Mouse (Mus musculus): ENCODE results near the gene Errfi1.

Errfi1 gene

DNA sequence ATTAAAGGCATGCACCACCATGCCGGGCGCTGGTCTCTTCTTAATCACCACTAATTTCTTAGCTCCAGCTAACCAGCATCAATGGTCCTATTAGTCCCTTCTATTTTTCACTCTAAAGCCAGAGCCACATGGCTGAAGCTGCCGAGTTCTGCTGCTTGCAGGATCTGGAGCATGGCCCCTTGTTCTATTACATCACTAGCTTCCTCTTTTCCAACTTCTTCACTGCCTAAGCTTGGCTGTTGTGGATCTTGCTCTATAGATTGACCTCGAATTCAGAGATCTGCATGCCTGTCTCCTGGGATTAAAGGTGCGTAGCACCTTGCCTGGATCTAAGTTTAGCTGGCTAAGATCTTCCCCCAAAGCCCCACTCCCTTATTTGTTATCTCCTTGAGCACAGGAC lies 28.9 kb downstream of the Errfi1 start:
- DNase-seq (ENCODE audit: low spot score): no peak

DNA sequence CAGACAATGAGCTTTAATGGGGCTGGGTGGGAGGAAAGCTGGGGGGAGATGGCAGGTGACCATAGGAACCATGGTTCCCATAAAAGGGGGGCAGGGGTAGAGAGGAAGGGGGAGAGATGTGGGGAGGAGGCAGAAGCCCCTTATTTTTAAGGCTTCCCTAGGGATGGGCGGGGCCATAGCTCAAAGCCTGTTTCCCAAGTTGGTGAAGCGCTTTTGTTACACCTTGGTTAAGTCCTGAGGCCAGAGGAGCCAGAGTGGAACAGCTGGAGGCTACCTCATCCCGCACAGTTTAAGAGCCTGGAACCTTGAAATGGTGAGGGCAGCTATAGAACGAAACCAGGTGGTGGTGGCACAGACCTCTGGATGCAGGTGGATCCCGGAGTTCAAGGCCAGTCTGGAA lies 34.2 kb downstream of the Errfi1 start:
- no peak for DNase-seq (ENCODE audit: low spot score)

DNA sequence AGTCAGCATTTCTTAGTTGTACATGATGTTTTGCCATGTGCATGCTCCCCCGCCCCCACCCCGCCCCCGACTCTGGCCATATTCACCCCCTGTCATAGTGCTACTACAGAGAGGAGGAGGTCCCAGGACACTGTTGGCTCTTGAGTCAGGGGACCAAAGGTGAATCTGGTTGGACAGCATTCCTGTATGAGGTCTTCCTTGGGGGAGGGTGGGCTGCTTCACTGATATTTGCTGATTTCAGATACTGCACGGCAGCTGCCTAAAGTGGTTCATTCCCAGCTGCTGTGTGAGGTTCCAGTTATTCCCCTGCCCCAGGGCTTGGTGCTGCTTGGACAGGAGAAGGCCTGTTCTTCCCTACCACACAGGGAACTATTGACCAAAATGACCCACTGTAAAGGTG lies 34.8 kb downstream of the Errfi1 start:
- no peak for DNase-seq (ENCODE audit: low spot score)

DNA sequence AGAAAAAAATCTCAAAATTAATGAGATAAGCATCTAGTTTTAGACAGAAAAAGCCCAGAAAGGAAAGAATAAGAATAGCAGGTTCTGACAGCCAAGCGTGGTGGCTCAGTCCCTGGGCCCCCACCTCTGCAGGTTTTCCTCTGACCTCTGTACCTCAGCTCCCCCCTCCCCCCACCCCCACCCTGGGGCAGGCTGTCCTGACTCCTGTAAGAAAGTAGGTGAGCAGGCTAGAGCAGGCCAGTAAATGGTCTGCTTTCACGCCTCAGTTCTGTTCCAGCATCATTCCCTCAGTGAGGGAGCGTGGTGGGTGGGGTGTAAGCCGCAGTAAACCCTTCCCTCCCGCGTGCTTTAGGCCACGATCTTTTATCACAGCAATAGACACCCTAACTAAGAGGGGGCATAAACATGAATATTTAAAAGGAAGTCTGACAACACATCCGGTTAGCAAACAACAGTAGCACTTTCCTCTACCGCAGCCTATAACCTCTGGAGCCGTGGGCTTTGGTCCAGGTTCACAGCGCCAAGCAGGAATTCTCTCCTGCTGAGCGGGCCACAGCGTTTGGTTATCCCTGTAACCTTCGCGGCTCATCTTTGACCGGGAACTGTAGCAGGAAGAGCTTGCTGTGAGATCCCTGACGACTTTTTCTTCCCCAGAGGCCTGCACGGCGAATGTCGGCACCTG lies 35.7 kb downstream of the Errfi1 start:
- DNase-seq (ENCODE audit: low spot score): no peak

DNA sequence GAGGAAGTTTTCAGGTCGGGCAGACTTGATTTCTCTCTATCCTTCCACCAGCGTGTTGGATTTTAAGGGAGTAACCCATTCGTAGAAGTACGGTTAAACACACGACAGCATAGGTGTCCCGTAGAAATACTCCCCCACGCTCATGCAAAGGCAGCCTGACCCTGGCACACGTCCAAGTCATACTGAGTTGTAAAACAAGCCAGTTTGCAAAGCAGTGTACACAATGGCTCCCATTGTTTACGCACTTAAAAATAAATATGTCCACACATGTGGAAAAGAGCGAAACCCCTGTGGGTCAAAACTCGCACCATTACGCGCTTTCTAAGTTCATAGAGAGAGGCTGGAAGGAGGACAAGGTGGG lies 36.2 kb downstream of the Errfi1 start:
- DNase-seq (ENCODE audit: low spot score): no peak

DNA sequence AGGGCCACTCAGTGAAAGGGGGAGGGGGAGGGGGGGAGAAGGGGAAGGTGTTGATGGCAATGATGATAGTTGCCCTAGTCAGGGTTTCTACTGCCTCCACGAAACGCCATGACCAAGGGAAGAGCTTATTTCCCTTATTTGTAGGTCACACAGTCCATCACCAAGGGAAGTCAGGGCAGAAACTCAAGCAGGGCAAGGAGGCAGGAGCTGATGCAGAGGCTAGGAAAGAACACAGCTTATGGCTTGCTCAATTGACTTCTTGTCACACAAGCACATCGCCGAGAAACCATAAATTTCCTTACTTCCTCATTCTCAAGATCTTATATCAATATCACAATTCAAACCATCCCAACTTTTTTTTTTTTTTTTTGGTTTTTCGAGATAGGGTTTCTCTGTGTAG lies 37.6 kb downstream of the Errfi1 start:
- no peak for DNase-seq (ENCODE audit: low spot score)

DNA sequence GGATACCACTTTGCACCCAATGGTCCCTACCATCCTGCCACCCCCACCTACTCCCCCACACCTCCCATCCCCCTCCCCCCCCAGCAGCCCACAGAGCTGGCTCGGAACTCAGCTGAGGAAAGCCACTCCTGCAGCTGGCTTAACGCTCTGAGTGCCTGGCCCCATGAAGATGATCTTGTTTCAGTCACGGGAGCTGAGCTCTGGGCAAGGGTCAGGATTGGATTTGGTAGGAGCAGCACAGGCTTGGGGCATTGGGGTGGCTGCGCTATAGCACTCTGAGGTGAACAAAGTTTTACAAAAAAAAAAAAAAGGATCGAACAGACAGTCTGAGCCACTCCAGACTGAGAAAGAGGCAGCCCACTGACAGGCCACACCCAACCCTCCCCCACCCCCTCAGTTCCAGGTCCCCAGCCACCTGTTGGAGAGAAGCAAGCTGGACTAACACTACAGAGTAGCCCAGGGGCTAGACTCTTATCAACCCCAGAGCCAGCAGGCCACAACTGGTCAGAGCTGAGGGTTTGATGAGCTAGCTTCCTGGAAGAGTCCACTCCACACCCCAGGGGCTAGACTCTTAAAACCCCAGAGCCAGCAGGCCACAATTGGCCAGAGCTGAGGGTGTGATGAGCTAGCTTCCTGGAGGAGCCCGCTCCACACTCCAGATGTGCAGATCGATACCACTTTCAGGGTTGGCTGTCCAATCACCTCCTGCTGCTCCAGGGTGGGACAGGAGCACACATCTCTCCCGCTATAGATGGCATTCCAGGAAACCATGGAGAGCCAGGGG lies 41.2 kb downstream of the Errfi1 start:
- no peak for DNase-seq (ENCODE audit: low spot score)

DNA sequence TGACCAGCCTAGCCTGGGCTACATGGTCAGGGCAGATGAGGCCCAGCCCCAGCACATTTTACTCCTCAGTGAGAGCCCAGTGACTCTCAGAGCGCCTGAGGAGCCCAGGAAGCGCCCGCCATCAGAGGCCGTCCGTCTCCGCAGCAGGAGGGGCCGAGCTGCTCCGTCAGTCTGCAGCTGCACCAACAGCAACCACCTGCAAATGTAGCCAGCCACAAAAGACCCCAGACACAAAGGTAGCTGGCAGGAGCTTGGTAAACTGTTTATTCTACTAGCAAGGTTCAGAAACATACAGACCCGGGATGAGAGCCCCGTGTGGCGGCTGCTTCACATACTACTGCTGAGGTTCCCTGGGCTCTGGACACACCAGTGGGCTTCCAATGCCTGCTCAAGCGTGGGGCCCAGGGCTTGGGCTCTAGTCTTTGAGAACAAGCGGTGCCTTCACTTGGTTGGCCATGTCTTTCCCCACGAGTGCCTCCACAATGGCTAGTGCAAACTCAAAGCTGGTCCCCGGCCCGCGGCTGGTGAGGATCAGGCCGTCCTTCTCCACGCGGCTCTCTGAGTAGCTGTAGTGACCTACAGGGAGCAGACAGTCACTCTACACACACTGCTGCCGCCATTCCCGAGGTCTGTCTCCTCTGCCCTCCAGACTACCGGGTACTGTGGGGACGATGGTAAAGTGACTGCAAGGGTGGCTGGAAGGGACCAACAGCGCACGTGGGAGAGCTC lies 43.3 kb downstream of the Errfi1 start:
- no peak for DNase-seq (ENCODE audit: low spot score)

DNA sequence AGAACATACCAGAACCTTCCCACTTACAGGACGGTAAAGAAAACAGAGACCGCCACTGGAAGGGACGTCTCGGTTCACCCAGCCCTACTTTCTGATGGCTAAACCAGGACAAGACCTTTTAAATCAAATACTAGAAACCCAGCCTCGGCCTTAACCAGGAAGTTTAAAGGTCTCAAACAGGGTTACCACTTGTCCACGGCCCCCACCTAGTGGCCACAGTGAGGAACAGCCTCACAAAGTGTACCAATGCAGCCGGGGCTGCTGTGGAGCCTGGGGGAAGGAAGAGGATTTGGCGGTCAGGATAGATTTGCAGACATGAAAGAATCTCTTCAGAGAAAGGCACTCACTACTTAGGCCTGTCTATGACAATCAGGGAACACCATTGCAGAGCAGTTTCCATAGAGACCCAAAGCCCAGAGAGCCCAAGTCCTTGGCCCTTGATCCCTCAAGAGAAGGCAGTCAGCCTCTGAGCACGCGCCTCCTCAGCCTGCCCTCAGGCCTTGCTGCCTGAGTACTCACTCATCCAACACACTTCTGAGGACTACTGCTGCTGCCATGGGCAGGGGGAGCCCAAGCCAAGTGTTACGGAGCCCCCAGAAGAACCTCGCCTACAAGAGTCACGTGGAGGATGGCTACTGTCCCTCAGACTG lies 45.1 kb downstream of the Errfi1 start:
- peak; percentile 86 for DNase-seq (ENCODE audit: low spot score)

DNA sequence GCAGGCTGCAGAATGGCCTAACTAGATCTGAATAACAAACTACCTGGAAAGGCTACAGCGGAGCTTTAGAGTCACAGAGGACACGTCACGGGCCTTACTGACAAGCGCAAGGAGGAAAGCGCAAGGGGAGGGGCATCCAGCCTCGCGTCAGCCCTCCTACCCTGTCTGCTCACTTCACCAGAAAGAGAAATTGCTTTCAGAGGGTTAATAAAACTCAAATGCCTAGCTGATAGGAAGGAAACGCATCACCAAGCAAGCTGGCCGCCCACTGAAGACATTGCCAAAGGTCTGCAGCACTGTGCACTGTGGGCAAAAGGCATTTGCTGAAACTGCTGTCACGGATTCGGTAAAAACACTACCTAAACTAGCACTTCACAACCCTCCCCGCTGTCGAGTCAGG lies 46.8 kb downstream of the Errfi1 start:
- no peak for DNase-seq (ENCODE audit: low spot score)

DNA sequence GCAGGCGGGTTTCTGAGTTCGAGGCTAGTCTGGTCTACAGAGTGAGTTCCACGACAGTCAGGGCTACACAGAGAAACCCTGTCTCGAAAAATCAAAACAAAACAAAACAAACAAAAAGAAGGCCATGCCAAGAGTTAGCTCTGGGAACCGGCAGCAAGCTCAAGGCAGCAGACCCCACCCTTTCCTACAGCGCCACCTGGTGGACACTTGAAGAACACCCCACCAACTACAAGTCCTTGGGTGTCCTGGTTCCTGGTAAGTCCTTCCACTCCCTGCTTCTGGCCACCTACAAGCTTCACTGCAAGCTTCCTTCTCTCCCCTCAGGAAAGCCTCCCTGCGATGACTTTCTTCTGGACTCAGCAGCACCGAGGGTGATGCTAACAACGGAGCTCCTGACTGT lies 47.9 kb downstream of the Errfi1 start:
- DNase-seq (ENCODE audit: low spot score): peak; percentile 82

DNA sequence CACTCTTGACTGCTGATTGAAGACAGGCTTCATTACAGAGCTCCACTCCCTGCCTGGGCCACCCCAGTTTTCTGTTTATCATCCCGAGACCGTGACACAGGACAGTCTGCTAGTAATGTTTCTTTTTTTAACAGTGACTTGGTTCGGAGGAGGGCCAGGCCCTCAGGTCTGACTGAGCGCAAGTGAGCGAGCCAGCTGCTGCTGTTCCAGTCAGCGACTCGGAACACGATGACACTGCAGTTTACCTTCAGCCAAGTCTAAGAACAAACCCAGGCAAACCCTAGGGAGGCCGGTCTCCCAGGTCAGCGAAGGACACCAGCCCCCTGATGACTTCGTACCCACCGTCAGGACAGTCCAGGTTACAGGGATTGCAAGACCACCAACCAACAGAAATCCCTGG lies 48.3 kb downstream of the Errfi1 start:
- no peak for DNase-seq (ENCODE audit: low spot score)

DNA sequence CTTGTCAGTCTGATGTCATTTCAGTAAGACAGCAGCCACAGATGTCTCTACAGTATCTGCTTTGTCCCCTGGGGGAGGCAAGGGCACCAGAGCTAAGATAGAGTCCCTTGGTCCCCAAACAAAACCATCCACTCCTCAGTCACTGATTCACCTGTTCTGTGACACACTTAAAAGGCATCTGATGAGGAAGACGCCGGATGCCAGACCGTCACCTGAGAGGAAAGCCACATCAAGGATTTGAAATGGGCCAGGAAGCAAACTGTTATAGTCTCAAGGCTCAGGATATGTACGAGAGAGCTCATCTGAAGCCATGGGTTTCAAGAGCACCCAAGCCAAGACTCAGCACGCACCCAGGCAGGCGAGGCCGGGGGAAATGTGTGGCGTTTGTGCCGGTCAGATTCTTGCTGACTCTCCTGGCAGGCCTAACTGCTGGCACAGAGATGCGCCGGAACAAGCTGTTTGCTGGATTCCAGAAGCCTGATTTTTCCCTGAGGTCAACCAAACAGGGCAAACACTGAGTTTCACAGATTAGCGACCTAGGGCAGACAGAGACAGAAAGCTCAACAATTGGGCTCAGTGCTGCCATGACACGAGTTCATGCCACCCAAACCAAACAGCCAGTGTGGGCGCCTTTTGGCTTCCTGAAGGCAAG lies 49.5 kb downstream of the Errfi1 start:
- DNase-seq (ENCODE audit: low spot score): no peak

DNA sequence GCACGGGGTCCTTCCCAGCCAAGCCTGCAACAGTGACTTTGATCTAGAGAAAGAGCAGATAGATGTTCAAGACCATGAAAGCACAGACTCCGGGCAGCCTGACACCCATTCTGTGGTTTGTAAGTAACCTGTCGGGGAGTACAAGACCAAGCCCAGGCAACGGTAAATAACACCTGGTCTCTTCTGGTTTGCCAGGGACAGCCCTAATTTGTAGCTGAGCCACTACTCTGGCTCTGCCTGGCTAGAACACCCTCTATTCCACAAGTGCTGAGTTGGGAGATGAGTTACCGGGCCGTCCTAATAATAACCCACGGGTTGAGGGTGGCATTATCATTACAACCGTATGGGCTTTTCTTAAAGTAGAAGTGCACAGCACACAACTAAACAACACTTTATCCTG lies 53.4 kb downstream of the Errfi1 start:
- no peak for DNase-seq (ENCODE audit: low spot score)

DNA sequence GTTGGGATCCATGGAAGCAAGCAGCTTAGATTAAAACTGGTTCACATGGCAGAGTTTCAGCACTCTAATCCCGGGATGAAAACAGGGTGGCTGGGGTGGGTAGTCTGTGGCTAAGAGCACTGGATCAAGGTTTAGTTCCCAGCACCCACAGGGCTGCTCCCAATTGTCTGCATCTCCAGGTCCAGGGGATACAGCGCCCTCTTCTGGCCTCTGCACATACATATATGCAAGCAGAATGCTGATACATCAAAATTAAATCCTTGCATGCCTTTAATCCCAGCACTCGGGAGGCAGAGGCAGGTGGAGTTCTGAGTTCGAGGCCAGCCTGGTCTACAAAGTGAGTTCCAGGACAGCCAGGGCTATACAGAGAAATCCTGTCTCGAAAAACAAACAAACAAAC lies 54.8 kb downstream of the Errfi1 start:
- peak; percentile 37 for DNase-seq (ENCODE audit: low spot score)

DNA sequence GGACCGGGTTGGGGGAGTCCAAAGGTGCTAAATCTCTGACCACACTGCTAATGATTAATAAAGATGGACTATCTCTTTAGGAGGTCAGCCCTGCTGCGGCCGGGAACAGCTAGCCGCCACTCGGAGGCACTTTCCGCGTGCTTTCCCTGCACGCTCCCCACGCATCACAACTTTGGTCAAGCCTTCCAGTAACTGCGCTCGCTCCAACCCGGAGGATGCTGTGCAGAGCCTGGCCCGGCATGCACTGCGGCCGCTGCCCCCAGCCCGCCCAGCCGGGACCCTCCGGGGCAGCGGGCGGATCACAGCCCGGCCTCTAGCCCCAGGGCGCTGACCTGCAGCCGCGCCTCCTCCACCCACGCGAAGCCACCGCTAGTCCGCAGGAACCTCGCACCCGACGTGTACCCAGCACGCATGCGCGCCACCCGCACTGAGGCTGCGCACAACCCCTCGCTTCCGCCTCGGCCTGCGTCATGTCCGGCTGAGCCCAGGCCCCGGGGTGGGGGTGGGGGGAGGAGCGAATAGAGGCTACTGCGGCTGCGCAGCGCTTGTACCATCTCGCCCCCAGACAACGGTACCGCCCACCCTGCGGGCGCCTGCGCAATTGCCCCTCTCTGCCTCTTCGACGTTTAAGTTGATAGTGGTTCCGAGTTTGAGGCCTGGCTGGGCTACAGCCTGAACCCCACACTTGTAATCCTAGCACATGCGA lies 55.9 kb downstream of the Errfi1 start:
- peak; percentile 100 for DNase-seq (ENCODE audit: low spot score)

DNA sequence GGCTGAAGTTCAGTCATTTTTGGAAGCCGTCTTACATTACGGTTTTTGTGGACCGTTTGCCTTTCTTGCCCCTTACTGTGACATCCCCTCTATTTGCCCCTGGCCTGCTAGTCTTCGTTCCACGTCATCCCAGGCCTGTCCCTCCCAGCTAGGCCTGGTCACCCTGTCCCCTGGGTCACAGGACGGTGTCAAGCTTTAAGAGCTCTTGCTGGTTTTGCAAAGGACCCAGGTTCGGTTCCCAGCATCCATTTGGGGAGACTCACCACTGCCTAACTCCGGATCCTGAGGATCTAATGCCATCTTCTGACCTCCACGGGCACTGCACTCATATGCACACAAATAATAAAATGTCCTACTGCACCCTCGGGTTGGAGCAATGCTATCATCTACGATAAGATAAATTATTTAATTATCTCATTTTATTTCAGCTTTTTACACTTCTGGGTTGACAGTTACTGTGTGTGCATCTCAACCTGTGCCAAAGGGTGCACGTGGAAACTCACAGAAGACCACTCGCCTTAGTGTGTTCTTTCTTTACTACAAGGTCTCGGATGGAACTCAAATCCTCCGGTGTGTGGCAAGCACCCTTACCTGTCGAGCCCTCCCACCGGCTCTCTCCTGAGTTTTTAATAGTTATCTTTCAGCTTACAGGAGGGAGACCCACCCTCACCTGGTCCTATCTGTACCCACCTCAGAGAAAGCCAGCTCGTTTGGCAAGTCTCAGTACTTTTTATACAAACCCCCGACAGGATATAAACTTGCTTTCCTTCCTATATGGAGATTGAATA lies 56.6 kb downstream of the Errfi1 start:
- DNase-seq (ENCODE audit: low spot score): no peak

DNA sequence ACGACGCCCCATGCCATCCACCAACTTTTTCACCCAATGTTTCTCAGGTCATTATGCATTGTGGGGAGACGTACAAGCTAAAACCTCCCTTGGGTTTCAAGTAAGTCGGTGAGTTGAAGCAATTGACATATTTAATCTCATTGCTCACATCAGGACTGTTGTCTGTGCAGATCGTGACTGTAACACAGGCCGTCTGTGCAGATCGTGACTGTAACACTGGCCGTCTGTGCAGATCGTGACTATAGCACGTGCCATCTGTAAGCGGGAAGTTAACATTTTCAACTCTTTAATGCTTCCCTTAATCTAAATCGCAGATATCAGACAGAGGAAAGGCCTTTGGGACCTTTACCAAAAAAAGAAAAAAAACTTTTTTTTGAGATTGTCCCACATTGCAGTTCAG lies 60.0 kb downstream of the Errfi1 start:
- no peak for DNase-seq (ENCODE audit: low spot score)

DNA sequence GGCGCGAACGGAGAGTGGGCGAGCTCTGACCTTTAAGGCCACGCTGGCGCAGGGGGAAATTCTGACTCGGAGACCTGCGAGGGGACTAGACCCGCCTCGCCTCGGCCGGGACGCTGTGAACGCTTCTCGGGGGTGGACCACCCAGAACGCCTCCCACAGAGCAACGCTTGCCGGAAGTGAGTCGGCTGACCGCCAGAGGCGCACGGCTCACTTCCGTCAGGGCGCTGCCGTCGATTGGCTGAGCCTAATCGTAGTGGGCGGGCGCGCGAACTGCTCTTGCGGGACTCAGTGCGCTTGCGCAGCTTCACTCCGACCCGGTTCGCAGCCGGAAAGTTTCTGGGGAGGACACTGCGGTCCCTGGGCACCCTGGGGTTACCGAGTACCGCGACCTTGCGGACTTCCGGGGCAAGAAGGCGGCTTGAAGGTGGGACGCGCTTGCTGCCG lies 60.6 kb downstream of the Errfi1 start, which contains the start of the genes Park7 and Tnfrsf9:
Gene Park7, minus strand, starts transcription at position 148 of the 444 bp plus-strand sequence.
Gene Tnfrsf9, plus strand, starts transcription at position 273 of the 444 bp plus-strand sequence.
- peak; percentile 98 for DNase-seq (ENCODE audit: low spot score)

DNA sequence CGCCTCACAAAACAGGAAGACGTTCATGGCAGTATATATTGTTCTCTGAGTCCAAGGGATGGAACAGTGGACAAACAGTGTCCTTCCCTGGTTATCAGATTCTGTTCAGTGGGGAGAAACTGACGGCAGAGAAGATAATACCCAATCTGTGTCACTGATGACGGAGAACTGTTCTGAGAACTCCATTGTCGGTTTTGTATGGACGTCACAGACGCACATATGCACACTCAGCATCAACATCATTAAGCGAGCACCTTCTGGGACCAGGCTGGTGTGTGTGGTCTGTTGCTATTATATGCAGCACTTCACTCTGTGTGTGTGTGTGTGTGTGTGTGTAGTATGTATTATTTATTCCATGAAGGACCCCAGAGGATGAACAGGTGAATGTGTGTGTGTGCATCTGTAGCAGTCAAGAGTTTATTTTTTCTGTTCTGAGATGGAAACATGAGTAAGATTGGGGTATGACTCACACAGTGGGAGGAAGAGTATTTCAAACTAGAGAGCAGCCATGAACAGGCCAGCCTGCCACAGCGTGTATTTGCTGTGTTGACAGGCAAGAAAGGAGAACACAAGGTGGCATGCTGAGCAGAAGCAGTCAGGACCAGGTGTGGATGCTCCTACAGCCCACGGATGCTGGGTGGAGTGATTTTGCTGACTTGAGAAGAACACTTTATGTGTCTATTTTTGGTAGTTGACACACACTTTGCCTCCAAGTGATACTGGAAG lies 61.6 kb downstream of the Errfi1 start:
- no peak for DNase-seq (ENCODE audit: low spot score)
